Mouse (Mus musculus): ENCODE data around the gene Pcsk1n.
A peak's percentile ranks its signal among the peaks of the same experiment; 100 is the strongest.
"Not testable (repeated sequence)": the region's sequence is repeated elsewhere in the genome, so short reads cannot be mapped to it uniquely, and the experiment has no call there.

Gene Pcsk1n

DNA sequence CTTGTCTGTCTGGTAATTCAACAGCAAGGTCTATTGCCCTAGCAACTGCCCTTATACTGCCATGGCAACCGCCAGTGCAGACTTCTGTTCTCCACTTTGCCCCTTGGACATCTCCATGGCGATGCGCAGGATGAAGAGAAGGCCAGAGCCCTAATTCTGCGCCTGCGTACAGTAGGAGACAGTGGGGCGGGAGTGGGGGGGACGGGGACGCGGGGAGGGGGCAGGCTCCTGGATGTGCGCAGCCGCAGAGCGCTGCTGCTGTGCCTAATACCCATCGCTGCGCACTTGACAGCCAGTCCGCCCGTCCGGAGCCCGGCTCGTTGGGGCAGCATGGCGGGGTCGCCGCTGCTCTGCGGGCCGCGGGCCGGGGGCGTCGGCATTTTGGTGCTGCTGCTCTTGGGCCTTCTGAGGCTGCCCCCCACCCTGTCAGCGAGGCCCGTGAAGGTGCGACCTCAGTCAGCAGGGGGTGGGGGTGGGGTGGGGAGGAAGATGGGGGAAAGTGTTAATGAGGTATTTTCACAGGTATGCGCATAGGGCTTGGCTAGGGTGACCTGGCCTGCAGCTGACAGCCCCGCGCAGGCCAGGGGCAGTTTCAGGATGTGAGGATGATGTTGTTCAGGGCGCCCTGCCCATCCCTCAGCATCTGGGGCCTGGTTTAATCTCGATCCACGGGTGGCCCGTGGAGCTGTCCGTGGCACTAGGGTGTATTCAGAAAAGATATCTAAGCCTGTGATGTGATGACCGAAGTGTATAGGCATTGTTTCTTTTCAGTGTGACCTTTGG, at the start of gene Pcsk1n:
Gene Pcsk1n, plus strand, starts transcription at position 222 of the 783 bp plus-strand sequence.
- no peak for DNase-seq (ENCODE audit: low read depth, low spot score)

GRCm38 (mm10) chrX:7869826-7870225, 49.8 kb upstream of the Pcsk1n start:
- DNase-seq (ENCODE audit: low read depth, low spot score): no peak

- peak; percentile 95 for DNase-seq (ENCODE audit: low read depth, low spot score)
Observed at GRCm38 (mm10) chrX:7878007-7878419, 41.6 kb upstream of the Pcsk1n start, which contains the start of gene Pim2. Pim2 (plus strand) TSS chrX:7878262.

DNA sequence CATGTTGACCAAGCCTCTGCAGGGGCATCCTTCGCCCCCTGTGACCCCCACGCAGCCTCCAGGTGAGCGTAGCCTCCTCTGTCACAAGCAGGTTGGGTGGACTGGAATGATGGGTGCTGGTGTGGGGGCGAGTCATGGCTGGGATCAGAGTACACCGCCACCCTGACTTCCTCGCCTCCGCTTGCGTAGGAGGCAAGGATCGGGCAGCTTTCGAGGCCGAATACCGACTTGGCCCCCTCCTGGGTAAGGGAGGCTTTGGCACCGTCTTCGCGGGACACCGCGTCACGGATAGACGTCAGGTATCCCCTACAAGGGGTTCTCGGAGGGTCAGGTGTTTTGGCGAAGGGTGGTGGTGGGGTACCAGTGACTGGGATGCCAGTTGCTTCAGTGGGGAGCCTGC, 41.1 kb upstream of the Pcsk1n start:
- DNase-seq (ENCODE audit: low read depth, low spot score): peak; percentile 61

GRCm38 (mm10) chrX:7879819-7880218, 39.8 kb upstream of the Pcsk1n start:
- peak; percentile 83 for DNase-seq (ENCODE audit: low read depth, low spot score)

DNA sequence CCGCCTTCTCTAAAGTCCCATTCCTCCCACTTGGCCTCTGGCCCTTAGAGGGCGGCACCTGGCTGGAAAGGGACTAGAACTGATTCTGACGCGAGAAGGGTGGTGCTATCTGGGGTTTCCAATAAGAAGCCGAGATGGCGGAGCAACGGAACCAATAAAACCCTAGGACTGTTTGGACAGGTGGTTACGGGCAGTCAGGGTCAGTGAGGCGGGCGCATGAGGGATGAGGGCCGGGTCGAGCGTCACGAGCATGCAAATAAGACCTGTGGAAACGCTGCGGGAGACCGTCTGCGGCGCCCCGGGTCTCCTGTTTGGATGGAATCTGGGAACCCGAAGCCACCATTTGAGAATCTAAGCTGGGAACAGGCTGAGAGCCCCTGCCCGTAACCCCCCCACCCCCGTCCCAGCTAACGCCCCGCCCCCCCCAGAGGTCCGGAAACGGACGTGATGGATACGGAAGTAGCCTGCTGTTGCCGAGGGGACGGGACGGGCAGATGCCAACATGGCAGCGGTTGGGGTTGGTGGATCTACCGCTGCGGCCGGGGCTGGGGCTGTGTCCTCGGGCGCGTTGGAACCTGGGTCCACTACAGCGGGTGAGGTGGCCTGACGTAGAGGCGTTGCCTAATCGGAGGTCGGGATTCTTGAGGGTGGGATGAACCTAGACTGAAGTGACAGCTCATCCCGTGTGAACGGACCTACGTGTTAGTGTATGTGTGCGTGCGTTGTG, 35.6 kb upstream of the Pcsk1n start, which contains the start of gene Slc35a2:
Gene Slc35a2, plus strand, starts transcription at position 188 of the 727 bp plus-strand sequence.
- DNase-seq (ENCODE audit: low read depth, low spot score): peak; percentile 81

- no peak for DNase-seq (ENCODE audit: low read depth, low spot score)
Observed at GRCm38 (mm10) chrX:7898211-7898610, 21.4 kb upstream of the Pcsk1n start.

DNA sequence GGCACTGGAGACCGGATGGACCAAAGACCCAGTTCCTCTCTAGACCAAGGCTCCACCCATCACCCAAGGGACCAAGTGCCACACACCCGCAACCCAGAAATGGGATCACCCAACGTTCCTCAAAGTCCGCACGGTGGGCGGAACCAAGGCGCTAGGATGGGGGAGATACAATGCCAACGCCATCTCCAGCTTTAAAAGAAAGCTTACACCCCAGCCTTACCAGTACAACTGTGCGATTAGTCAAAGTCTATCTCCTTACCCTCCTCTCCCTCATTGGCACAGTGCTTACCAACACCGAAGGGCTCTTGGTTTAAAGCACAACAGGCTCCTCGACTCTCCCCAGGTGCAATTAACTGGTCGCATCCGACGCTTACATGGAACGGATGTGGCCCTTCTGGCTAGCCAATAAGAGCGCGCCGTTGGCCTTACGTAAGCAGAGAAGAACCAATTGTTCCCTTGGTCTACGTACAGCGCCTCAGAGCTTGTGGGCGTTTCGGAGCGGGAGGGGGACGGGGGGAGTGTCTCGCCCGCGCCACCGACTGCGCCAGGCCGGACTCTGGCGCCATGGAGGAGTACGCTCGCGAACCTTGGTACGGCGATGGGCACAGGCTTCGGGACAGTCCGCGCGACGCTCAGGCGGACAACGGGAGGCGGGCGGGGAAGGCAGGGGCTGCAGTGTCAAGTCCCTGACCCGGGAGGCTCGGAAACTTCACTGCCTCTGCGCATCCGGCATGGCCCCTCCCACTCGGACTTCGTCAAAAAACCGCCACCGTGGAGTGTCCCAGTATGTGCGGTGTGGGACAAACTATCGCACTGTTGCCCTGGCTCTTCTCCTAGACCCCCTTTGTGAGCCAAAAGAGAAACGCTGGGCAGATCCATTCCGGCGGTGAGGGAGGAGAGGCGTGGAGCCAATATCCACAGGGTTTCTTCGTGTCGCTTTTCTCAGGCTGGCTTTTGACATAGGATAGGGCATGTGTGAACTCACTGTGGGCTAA, 20.4 kb upstream of the Pcsk1n start, which contains the start of the genes Pqbp1 and Timm17b:
Gene Pqbp1, minus strand, starts transcription at position 390 of the 995 bp plus-strand sequence.
Gene Timm17b, plus strand, starts transcription at position 478 of the 995 bp plus-strand sequence.
- DNase-seq (ENCODE audit: low read depth, low spot score): peak; percentile 94

DNA sequence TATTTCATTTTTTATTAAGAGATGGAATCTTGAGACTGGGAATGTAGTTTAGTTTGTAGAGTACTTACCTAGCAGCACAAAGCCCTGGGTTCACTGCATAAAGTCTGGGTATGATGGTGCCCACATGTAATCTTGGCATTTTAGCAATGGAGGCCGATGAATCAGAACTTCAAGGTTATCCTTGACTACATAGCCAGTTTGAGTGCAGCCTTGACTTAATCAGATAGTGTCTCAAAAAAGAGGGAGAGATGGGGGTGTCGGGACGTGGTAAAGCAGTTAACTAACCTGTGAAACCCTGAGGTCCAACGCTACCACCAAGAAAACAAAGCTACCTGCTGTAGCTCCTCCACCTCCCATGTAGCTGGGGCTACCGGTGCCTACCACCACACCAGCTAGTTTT, 15.2 kb upstream of the Pcsk1n start:
- DNase-seq (ENCODE audit: low read depth, low spot score): no peak

- DNase-seq (ENCODE audit: low read depth, low spot score): no peak
Observed at GRCm38 (mm10) chrX:7907735-7908134, 11.9 kb upstream of the Pcsk1n start, which contains the start of gene Gm10491. Gm10491 (minus strand) TSS chrX:7907835.

- not testable (repeated sequence) for DNase-seq (ENCODE audit: low read depth, low spot score)
Observed at GRCm38 (mm10) chrX:7909242-7909641, 10.4 kb upstream of the Pcsk1n start, which contains the start of gene Gm10490. Gm10490 (plus strand) TSS chrX:7909542.

- DNase-seq (ENCODE audit: low read depth, low spot score): no peak
Observed at GRCm38 (mm10) chrX:7910473-7910872, 9.1 kb upstream of the Pcsk1n start.

- peak; percentile 8 for DNase-seq (ENCODE audit: low read depth, low spot score)
Observed at GRCm38 (mm10) chrX:7915669-7916068, 4.0 kb upstream of the Pcsk1n start.

DNA sequence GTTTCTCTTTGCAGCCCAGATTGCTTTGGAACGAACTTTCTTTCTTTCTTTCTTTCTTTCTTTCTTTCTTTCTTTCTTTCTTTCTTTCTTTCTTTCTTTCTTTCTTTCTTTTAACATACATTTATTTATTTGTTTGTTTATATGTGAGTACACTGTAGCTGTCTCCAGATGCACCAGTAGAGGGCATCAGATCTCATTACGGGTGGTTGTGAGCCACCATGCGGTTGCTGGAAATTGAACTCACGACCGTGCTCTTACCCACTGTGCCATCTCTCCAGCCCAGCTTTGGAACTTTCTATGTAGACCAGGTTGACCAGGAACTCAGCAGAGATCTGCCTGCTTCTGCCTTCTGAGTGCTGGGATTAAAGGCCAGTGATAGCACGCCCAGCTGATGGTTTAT, 1.7 kb upstream of the Pcsk1n start:
- DNase-seq (ENCODE audit: low read depth, low spot score): not testable (repeated sequence)

GRCm38 (mm10) chrX:7922032-7922431, 2.4 kb downstream of the Pcsk1n start:
- DNase-seq (ENCODE audit: low read depth, low spot score): no peak

GRCm38 (mm10) chrX:7926266-7926665, 6.6 kb downstream of the Pcsk1n start:
- no peak for DNase-seq (ENCODE audit: low read depth, low spot score)

GRCm38 (mm10) chrX:7927116-7927515, 7.5 kb downstream of the Pcsk1n start:
- no peak for DNase-seq (ENCODE audit: low read depth, low spot score)

DNA sequence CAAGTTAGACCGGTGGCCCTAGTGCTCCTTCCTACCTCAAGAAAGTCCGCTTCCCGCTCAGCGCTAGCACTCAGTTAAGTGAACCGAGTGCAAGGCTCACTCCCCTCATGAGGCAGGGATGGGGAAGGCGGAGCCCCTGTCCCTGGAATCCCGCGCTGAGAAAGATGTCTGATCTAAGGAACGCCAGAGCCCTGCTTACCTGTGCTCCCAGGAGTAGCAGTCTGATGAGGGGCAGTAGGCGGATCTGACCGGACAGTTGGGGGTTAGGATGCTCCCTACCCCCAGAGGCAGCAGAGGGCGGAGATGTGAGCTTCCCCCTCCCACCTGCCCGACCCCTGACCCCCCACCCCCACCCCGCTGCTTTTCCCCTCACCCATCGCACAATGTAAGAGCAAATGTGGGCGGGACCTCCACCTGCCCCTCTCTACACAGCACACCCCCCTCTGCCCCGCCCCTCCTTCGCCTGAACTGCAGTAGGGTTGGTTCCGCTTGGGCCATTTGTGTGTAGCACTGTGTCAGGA, 8.7 kb downstream of the Pcsk1n start, which contains the start of gene Eras:
Gene Eras, minus strand, starts transcription at position 338 of the 521 bp plus-strand sequence.
- DNase-seq (ENCODE audit: low read depth, low spot score): no peak

DNA sequence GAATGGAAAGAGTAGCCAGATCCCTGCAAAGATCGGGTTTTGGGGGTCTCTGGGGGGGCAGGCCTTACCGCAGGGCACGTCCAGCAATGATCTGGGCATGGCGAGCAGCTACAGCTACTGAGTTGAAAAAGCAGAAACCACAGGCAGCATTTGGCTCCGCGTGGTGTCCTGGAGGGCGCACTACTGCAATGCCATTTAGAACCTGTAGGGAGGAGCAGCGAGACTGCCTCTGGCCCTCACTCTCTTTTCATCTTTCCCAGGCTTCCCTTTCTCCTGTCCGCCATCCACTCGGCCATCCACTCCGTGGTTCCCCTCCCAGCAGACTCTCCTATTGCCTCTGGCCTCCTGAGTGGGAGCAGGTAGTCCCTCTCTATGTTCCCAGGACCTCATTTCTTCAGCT, 17.3 kb downstream of the Pcsk1n start:
- DNase-seq (ENCODE audit: low read depth, low spot score): no peak

DNA sequence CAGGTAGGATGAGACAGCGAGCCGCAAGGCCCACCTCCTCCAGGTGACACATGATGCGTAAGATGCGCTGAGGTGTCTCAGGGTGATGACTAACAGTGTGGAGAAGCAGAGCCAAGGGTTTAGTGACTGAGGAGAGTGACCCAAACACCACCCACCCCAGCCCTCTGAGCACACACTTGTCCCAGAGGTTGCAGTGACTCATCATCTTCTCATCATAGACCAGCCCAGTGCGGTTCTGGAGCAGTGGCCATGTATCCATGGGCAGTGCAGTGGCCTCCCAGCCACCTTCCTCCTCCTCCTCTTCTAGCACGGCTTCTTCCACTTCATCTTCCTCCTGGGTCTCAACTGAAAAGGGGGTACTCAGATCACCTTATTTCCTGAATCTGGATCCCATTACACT, 18.0 kb downstream of the Pcsk1n start:
- no peak for DNase-seq (ENCODE audit: low read depth, low spot score)

DNA sequence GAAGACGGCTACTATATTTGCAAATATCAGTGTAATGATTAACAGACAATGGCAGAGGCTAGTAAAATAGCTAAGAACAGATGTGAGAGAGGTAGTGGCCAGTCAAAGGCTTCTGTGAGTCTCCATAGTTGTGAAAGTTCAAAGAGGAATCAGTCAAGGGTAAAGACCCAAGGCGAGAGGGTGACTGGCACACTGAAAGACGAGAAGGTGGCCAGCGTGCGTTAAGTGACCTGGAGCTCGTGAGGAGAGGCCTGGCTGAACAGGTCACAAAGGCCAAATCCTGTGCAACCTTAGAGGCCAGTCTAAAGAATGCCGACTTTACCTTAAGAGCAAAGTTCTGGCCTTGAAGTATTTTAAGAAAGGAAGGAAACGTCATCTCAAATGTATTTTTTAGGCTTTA, 26.0 kb downstream of the Pcsk1n start:
- DNase-seq (ENCODE audit: low read depth, low spot score): no peak
